Mouse (Mus musculus) embryonic fibroblast, embryonic 13.5 days (primary cell): ENCODE results near the gene Tbcd.

ENCODE experiments used
- CTCF ChIP-seq: IDR thresholded peaks from 2 replicates; pipeline ENCODE4 v1.5.1; 2011; ENCODE audit warnings: mild to moderate bottlenecking, control low read depth, low read length, moderate library complexity, borderline replicate concordance; ENCODE audit not compliant: insufficient read depth
- POLR2A ChIP-seq: IDR thresholded peaks from 2 replicates; pipeline ENCODE4 v1.6.1; 2011; ENCODE audit warnings: low read depth, mild to moderate bottlenecking, control low read depth, low read length, moderate library complexity

GRCm38 (mm10) chr11:121517687-121518465 lies 66.1 kb downstream of the Tbcd start:
- TF ChIP-seq POLR2A: no peak
- TF ChIP-seq CTCF: no peak
